Mouse (Mus musculus) embryonic facial prominence, embryonic 14.5 days (tissue): ENCODE measurements around the gene Chst5. TPM values are rescaled to one million over a fixed set of nuclear protein-coding genes. Genes with fewer than 3 reads are reported as not detected.

Experiments
- ATAC-seq: fragments of 200-750 bp; cut with Nextera tagmentation; 2 replicates; pipeline ENCODE4 v1.8.0; 2017; ENCODE audit warnings: low read depth, moderate number of reproducible peaks, moderate TSS enrichment
- DNase-seq: peaks from one replicate; pipeline ENCODE4 v3.0.0-alpha.2; 2015; ENCODE audit warnings: low spot score
- H3K27ac ChIP-seq: fragments of 300-500 bp; sonication (generic); replicated peaks from 2 replicates; pipeline ENCODE4 v1.5.1; 2014; ENCODE audit warnings: low read depth, mild to moderate bottlenecking, low read length, moderate library complexity
- H3K27me3 ChIP-seq: fragments of 300-500 bp; sonication (generic); replicated peaks from 2 replicates; pipeline ENCODE4 v1.6.1; 2014; ENCODE audit warnings: low read length; ENCODE audit not compliant: control insufficient read depth, insufficient read depth
- H3K36me3 ChIP-seq: fragments of 300-500 bp; sonication (generic); 2 replicates; pipeline ENCODE4 v1.6.1; 2014; ENCODE audit warnings: low read length, mixed read lengths; ENCODE audit not compliant: control insufficient read depth, insufficient read depth
- H3K4me1 ChIP-seq: fragments of 300-500 bp; sonication (generic); 2 replicates; pipeline ENCODE4 v1.6.1; 2014; ENCODE audit warnings: antibody characterized with exemption, low read length; ENCODE audit not compliant: control insufficient read depth, insufficient read depth
- H3K4me2 ChIP-seq: fragments of 300-500 bp; sonication (generic); 2 replicates; pipeline ENCODE4 v1.6.1; 2014; ENCODE audit warnings: low read depth, mild to moderate bottlenecking, low read length, moderate library complexity, mixed read lengths
- H3K4me3 ChIP-seq: fragments of 300-500 bp; sonication (generic); 2 replicates; pipeline ENCODE4 v1.5.1; 2014; ENCODE audit warnings: low read depth, mild to moderate bottlenecking, low read length
- H3K9ac ChIP-seq: fragments of 300-500 bp; sonication (generic); 2 replicates; pipeline ENCODE4 v1.6.1; 2014; ENCODE audit warnings: low read depth, mild to moderate bottlenecking, low read length, moderate library complexity, mixed read lengths
- H3K9me3 ChIP-seq: fragments of 300-500 bp; sonication (generic); 2 replicates; pipeline ENCODE4 v1.6.1; 2016; ENCODE audit warnings: low read length; ENCODE audit not compliant: control insufficient read depth
- WGBS: fragments of 180-500 bp; shearing (Covaris S2); extraction: QIAGEN DNeasy Blood & Tissue Kit; methylation state at CpG from one replicate; pipeline ENCODE4 v1.1.7; 2014; 5-methylcytosine and 5-hydroxymethylcytosine counted together
- polyA plus RNA-seq: library from polyadenylated mRNA; unstranded; fragments of >200 nt; fragmentation: Nextera tagmentation; extraction: Ambion mirVana; gene quantifications from 2 replicates; pipeline ENCODE4 v1.2.1, GENCODE M21; 2014

Chst5 gene
- polyA plus RNA-seq, 1 experiment from 2014 or later: 4.7 TPM

GRCm38 (mm10) chr8:111871278-111871677 is 39.0 kb downstream of the Chst5 start:
- WGBS: 83% methylated on average over 3 of the region's 3 CpGs
- Histone ChIP-seq H3K27me3 (no peaks in the 10 kb centered on the region), H3K9ac (no peak overlapping the region), H3K36me3 (peaks cover 16% of the 10 kb centered on the region; the same call in 1 of the 2 replicates), H3K4me1 (peaks cover 9% of the 10 kb centered on the region; the same call in 1 of the 2 replicates), H3K27ac (no peak overlapping the region), H3K4me3 (no peak overlapping the region), H3K4me2 (no peak overlapping the region), H3K9me3 (no peaks in the 10 kb centered on the region)
- no peak for ATAC-seq
- no peak for DNase-seq

- H3K9me3 ChIP-seq: no peaks in the 10 kb centered on the region
- no peaks in the 10 kb centered on the region for H3K27me3 ChIP-seq
- DNase-seq: no peak
- 0 out of 2 replicates have a peak, but pooled peaks cover 2% of the 10 kb centered on the region for H3K4me1 ChIP-seq
- no peak overlapping the region for H3K9ac ChIP-seq
- no peak overlapping the region for H3K4me2 ChIP-seq
- H3K36me3 ChIP-seq: peaks cover 25% of the 10 kb centered on the region
- ATAC-seq: no peak
- H3K27ac ChIP-seq: no peak overlapping the region
- H3K4me3 ChIP-seq: no peak overlapping the region
- 91% methylated on average over 3 of the region's 3 CpGs for WGBS
Measured at GRCm38 (mm10) chr8:111870379-111870778, 39.9 kb downstream of the Chst5 start.

GRCm38 (mm10) chr8:111868664-111869063 is 41.6 kb downstream of the Chst5 start:
- WGBS: 30% methylated on average over 2 of the region's 2 CpGs
- no peak overlapping the region for H3K4me2 ChIP-seq
- H3K36me3 ChIP-seq: peaks cover 29% of the 10 kb centered on the region
- H3K27me3 ChIP-seq: no peaks in the 10 kb centered on the region
- no peaks in the 10 kb centered on the region for H3K9me3 ChIP-seq
- H3K4me1 ChIP-seq: no peaks in the 10 kb centered on the region
- ATAC-seq: no peak
- no peak for DNase-seq
- no peak overlapping the region for H3K4me3 ChIP-seq
- no peak overlapping the region for H3K27ac ChIP-seq
- H3K9ac ChIP-seq: no peak overlapping the region; the same call in 1 of the 2 replicates

- no peak for ATAC-seq
- Histone ChIP-seq H3K36me3 (peaks cover 29% of the 10 kb centered on the region), H3K9ac (no peak overlapping the region), H3K9me3 (no peaks in the 10 kb centered on the region), H3K27ac (no peak overlapping the region), H3K4me1 (no peaks in the 10 kb centered on the region), H3K4me3 (no peak overlapping the region), H3K4me2 (no peak overlapping the region), H3K27me3 (no peaks in the 10 kb centered on the region)
- WGBS: 88% methylated on average over 6 of the region's 6 CpGs
- DNase-seq: no peak
Measured at GRCm38 (mm10) chr8:111865857-111866256, 44.4 kb downstream of the Chst5 start.

- WGBS: 89% methylated on average over 8 of the region's 8 CpGs
- H3K9ac ChIP-seq: no peak overlapping the region
- no peaks in the 10 kb centered on the region for H3K27me3 ChIP-seq
- no peak overlapping the region for H3K27ac ChIP-seq
- ATAC-seq (no peak), DNase-seq (no peak)
- H3K4me1 ChIP-seq: no peaks in the 10 kb centered on the region
- no peak overlapping the region for H3K4me2 ChIP-seq
- no peaks in the 10 kb centered on the region for H3K9me3 ChIP-seq
- H3K36me3 ChIP-seq: peaks cover 29% of the 10 kb centered on the region
- H3K4me3 ChIP-seq: no peak overlapping the region
Measured at GRCm38 (mm10) chr8:111865130-111865852, 45.0 kb downstream of the Chst5 start.

- no peak for DNase-seq
- Histone ChIP-seq H3K9me3 (no peaks in the 10 kb centered on the region), H3K27me3 (no peaks in the 10 kb centered on the region), H3K4me2 (no peak overlapping the region), H3K9ac (no peak overlapping the region), H3K4me3 (no peak overlapping the region), H3K4me1 (no peaks in the 10 kb centered on the region), H3K36me3 (peaks cover 28% of the 10 kb centered on the region), H3K27ac (no peak overlapping the region)
- 87% methylated on average over 8 of the region's 8 CpGs for WGBS
- no peak for ATAC-seq
Measured at GRCm38 (mm10) chr8:111864648-111865047, 45.6 kb downstream of the Chst5 start.

GRCm38 (mm10) chr8:111863280-111863679 is 47.0 kb downstream of the Chst5 start:
- Histone ChIP-seq H3K4me1 (no peaks in the 10 kb centered on the region), H3K36me3 (peaks cover 23% of the 10 kb centered on the region), H3K9ac (no peak overlapping the region), H3K4me2 (no peak overlapping the region), H3K4me3 (no peak overlapping the region), H3K9me3 (no peaks in the 10 kb centered on the region), H3K27ac (no peak overlapping the region), H3K27me3 (no peaks in the 10 kb centered on the region)
- WGBS: 83% methylated on average over 4 of the region's 4 CpGs
- ATAC-seq (no peak), DNase-seq (peak; percentile 12)

GRCm38 (mm10) chr8:111855977-111856376 is 54.3 kb downstream of the Chst5 start:
- no peak overlapping the region for H3K4me3 ChIP-seq
- no peaks in the 10 kb centered on the region for H3K9me3 ChIP-seq
- WGBS: 93% methylated on average over 12 of the region's 12 CpGs
- ATAC-seq (no peak), DNase-seq (no peak)
- H3K9ac ChIP-seq: no peak overlapping the region
- no peak overlapping the region for H3K27ac ChIP-seq
- no peaks in the 10 kb centered on the region for H3K36me3 ChIP-seq
- H3K27me3 ChIP-seq: no peaks in the 10 kb centered on the region
- H3K4me2 ChIP-seq: no peak overlapping the region
- peaks cover 5% of the 10 kb centered on the region; the same call in 1 of the 2 replicates for H3K4me1 ChIP-seq
